Mouse (Mus musculus): Measurements from ENCODE around the gene Zmym3. TPM values are rescaled to one million over a fixed set of nuclear protein-coding genes. Genes with fewer than 3 reads are reported as not detected.

Gene Zmym3
- polyA plus RNA-seq, 1 experiment from 2014 or later: 9.8 TPM

DNA sequence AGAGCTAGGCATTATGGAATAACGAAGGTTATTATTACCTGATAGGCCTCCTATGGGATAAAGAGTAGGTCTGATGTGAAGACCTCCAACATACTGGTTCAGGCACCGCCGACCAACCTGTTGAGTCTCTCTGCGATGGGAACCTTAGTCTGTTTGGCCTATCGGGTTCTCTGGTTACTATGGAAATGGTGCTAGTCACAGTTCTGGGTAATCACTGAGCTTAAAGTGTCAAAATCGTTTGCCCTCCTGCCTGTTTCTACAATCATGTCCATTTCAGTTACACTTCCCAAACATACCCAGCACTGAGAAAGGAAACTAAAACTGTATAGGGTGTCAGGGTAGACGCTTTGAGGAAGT, 8.1 kb upstream of the Zmym3 start:
- Histone ChIP-seq H3K4me1 (replicated peaks; ENCODE audit: control insufficient read depth, insufficient read depth, low read length) (no peaks in the 10 kb centered on the region), H3K9ac (ENCODE audit: low read depth, low read length) (peak overlapping the region; percentile 8), H3K4me3 (ENCODE audit: low read depth, low read length) (peak overlapping the region; percentile 65), H3K27ac (ENCODE audit: low read depth, low read length) (peak overlapping the region; percentile 89), H3K4me2 (replicated peaks; ENCODE audit: low read depth) (peak overlapping the region; percentile 55), H3K9me3 (ENCODE audit: control insufficient read depth) (no peaks in the 10 kb centered on the region), H3K36me3 (ENCODE audit: control insufficient read depth, insufficient read depth) (peaks cover 3% of the 10 kb centered on the region; the same call in 1 of the 2 replicates), H3K27me3 (replicated peaks; ENCODE audit: control insufficient read depth, insufficient read depth, low read length) (no peaks in the 10 kb centered on the region)
- TF ChIP-seq CTCF (IDR thresholded peaks at IDR 0.05; ENCODE audit: low read depth): no peak
- no peak for ATAC-seq
- 29% methylated on average over 7 of the region's 7 CpGs for WGBS

DNA sequence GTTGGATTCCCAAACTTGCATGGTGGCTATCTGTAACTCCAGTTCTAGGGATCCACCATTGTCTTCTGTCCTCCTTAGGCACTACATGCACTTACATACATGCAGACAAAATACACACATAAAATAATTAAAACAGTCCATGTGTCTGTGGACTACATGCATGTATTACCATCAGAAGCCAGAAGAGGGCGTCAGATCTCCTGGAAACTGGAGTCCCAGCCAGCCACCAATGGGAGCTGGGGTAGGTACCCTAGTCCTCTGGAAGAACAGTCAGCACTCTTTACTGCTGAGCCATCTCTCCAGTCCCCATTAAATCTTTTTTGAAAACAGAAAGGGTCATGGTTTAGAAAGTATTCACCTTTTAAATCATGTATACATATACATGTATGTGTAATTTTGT, 7.1 kb upstream of the Zmym3 start:
- Histone ChIP-seq H3K27me3 (replicated peaks; ENCODE audit: control insufficient read depth, insufficient read depth, low read length) (no peaks in the 10 kb centered on the region), H3K4me3 (ENCODE audit: low read depth, low read length) (no peak overlapping the region), H3K4me2 (replicated peaks; ENCODE audit: low read depth) (no peak overlapping the region), H3K9ac (ENCODE audit: low read depth, low read length) (no peak overlapping the region), H3K27ac (ENCODE audit: low read depth, low read length) (no peak overlapping the region), H3K36me3 (ENCODE audit: control insufficient read depth, insufficient read depth) (peaks cover 3% of the 10 kb centered on the region; the same call in 1 of the 2 replicates), H3K4me1 (replicated peaks; ENCODE audit: control insufficient read depth, insufficient read depth, low read length) (no peaks in the 10 kb centered on the region), H3K9me3 (ENCODE audit: control insufficient read depth) (no peaks in the 10 kb centered on the region)
- ATAC-seq: no peak
- WGBS: 4% methylated on average over 1 of the region's 1 CpGs
- peak; percentile 59 for TF ChIP-seq CTCF (IDR thresholded peaks at IDR 0.05; ENCODE audit: low read depth)

DNA sequence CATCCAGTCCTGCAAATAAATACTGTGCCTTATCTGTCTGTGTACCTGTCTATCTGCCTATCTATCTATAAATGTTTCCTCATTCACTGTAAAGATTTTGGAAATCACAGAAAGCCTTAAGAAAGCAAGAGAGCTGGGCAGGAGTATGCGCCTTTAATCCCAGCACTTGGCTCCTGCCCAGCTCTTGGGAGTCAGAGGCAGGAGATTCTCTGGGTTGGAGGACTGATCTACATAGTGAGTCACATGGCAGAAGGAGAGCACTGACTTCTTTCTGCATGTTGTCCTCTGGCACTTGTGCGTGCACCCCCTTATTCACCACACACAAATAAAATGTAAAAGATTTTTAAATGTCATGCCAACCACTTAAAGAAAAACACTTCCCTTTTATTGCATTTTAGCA, 2.8 kb upstream of the Zmym3 start:
- Histone ChIP-seq H3K36me3 (ENCODE audit: control insufficient read depth, insufficient read depth) (no peaks in the 10 kb centered on the region), H3K9me3 (ENCODE audit: control insufficient read depth) (no peaks in the 10 kb centered on the region), H3K27me3 (replicated peaks; ENCODE audit: control insufficient read depth, insufficient read depth, low read length) (no peaks in the 10 kb centered on the region), H3K4me3 (ENCODE audit: low read depth, low read length) (no peak overlapping the region), H3K4me2 (replicated peaks; ENCODE audit: low read depth) (no peak overlapping the region), H3K9ac (ENCODE audit: low read depth, low read length) (no peak overlapping the region), H3K27ac (ENCODE audit: low read depth, low read length) (no peak overlapping the region), H3K4me1 (replicated peaks; ENCODE audit: control insufficient read depth, insufficient read depth, low read length) (no peaks in the 10 kb centered on the region)
- 90% methylated on average over 2 of the region's 2 CpGs for WGBS
- ATAC-seq: no peak
- no peak for TF ChIP-seq CTCF (IDR thresholded peaks at IDR 0.05; ENCODE audit: low read depth)

DNA sequence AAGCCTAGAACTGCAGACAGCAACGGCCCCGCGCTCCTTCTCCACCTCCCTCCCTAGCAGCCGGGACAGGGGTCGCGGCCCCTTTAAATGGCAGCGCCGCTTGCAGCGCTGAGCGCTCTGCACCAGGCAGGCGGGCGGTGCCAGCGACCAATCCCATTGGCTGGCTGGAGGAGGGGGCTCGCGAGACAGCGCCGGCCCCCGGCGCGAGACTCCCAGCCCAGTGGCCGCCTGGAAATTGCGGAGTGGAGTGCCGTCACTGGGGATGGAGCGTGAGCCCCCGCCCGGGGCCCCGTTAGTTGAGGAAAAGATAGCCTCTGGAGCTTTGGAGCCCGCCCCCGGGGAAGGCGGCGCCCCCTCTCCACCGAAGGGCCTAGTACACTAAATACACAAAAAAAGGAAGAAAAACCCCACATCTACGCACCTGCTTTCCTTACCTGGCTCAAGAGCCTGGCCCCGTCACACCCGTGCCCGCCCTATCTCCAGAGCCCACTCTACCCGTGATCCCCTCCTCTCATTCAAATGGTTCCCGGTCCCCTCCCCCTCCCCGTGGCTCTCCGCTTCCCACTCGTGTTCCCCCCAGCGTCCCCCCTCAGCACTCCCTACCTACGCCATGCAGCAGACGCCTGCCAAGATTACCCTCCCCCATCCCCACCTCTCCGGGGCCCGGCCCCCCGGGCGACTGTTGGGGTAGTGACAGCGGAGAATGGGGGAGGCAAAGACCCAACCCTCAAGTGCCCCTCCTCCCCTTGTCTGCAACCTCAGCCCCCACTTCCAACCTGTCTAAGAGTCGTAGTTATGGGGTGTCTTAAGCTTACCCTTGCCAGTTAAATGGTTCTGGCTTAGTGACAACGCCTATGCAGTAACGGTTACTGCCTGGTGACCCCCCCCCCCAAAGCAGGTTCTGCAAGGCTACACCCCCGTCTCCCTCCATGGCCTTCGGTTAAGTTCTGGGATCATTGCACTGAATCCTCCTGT, 637 bp downstream of the Zmym3 start:
- Histone ChIP-seq H3K36me3 (ENCODE audit: control insufficient read depth, insufficient read depth) (no peaks in the 10 kb centered on the region), H3K4me2 (replicated peaks; ENCODE audit: low read depth) (peak overlapping the region; percentile 72), H3K4me3 (ENCODE audit: low read depth, low read length) (peak overlapping the region; percentile 62), H3K9me3 (ENCODE audit: control insufficient read depth) (no peaks in the 10 kb centered on the region), H3K27me3 (replicated peaks; ENCODE audit: control insufficient read depth, insufficient read depth, low read length) (no peaks in the 10 kb centered on the region), H3K4me1 (replicated peaks; ENCODE audit: control insufficient read depth, insufficient read depth, low read length) (no peaks in the 10 kb centered on the region), H3K27ac (ENCODE audit: low read depth, low read length) (peak overlapping the region; percentile 35; the same call in 1 of the 2 replicates), H3K9ac (ENCODE audit: low read depth, low read length) (peak overlapping the region; percentile 64)
- ATAC-seq: peak; percentile 95
- TF ChIP-seq CTCF (IDR thresholded peaks at IDR 0.05; ENCODE audit: low read depth): 0 out of 2 replicates have a peak, but pooled peaks have one; percentile 12
- 10% methylated on average over 54 of the region's 54 CpGs for WGBS

DNA sequence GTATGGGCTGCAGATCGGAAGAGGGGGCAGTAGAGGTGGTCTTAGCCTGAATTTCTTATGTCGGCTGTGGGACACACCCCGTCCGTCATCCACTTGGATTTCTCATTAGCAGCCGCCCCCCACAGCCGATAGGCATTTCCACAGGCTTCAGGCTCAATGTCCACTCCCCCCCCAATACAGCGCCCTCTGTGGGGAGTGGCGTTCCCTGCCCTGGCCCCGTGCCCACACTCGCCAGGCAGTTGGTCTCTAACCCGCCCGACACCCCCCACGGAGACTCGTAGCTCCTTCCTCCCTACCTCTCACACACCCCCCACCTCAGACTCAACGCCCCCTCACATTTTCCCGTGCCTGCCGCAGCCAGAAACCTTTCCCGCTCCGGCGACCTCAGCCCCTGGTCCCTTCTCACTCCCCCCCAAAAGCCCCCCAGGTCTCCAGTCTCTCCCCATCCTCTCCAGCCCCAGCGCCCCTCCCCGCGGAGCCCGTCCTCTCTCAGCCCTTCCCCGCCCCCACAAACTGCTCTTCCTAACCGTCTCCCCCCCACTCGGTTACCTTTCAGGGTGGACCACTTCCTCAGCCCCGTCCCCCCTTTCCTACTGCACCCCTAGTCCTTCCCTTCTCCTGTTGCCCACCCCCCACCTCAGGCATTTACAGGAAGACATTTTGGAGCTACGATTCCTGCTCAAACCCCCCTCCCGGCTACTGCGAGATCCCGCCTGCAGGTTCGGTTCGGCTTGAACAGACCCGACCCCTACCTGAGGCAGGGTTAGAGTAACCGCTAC, 1.5 kb downstream of the Zmym3 start:
- peak overlapping the region; percentile 64 for H3K9ac ChIP-seq (ENCODE audit: low read depth, low read length)
- peak overlapping the region; percentile 62 for H3K4me3 ChIP-seq (ENCODE audit: low read depth, low read length)
- peak overlapping the region; percentile 72 for H3K4me2 ChIP-seq (replicated peaks; ENCODE audit: low read depth)
- H3K27me3 ChIP-seq (replicated peaks; ENCODE audit: control insufficient read depth, insufficient read depth, low read length): no peaks in the 10 kb centered on the region
- no peaks in the 10 kb centered on the region for H3K9me3 ChIP-seq (ENCODE audit: control insufficient read depth)
- TF ChIP-seq CTCF (IDR thresholded peaks at IDR 0.05; ENCODE audit: low read depth): peak; percentile 65
- no peaks in the 10 kb centered on the region for H3K36me3 ChIP-seq (ENCODE audit: control insufficient read depth, insufficient read depth)
- H3K4me1 ChIP-seq (replicated peaks; ENCODE audit: control insufficient read depth, insufficient read depth, low read length): no peaks in the 10 kb centered on the region
- no peak for ATAC-seq
- peak overlapping the region; percentile 35; the same call in 1 of the 2 replicates for H3K27ac ChIP-seq (ENCODE audit: low read depth, low read length)
- 25% methylated on average over 35 of the region's 36 CpGs for WGBS

DNA sequence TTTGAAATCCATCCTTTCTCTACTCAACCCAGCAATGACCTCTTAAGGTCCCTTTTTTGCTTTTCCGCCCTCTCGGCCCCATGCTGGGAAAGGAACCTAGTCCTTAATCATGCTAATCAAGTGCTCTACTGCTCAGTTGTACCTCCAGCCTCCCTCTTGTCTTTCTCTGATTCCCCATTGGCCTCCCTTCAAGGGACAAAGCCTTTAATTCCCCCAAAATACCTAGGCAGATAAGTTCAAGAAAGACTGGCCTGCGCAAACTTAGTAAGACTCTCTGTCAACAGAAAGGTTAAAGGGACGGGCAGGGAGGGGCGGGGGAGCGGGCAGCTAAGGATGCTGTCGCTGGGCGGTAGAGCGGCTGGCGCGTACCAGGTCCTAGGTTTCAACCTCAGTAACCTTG, 24.2 kb downstream of the Zmym3 start:
- no peak for TF ChIP-seq CTCF (IDR thresholded peaks at IDR 0.05; ENCODE audit: low read depth)
- Histone ChIP-seq H3K27me3 (replicated peaks; ENCODE audit: control insufficient read depth, insufficient read depth, low read length) (no peaks in the 10 kb centered on the region), H3K36me3 (ENCODE audit: control insufficient read depth, insufficient read depth) (no peaks in the 10 kb centered on the region), H3K4me3 (ENCODE audit: low read depth, low read length) (no peak overlapping the region), H3K9ac (ENCODE audit: low read depth, low read length) (no peak overlapping the region), H3K4me2 (replicated peaks; ENCODE audit: low read depth) (no peak overlapping the region), H3K4me1 (replicated peaks; ENCODE audit: control insufficient read depth, insufficient read depth, low read length) (no peaks in the 10 kb centered on the region), H3K27ac (ENCODE audit: low read depth, low read length) (no peak overlapping the region), H3K9me3 (ENCODE audit: control insufficient read depth) (no peaks in the 10 kb centered on the region)
- WGBS: 36% methylated on average over 11 of the region's 11 CpGs
- no peak for ATAC-seq

All from intestine, postnatal 0 days (tissue).